Mouse (Mus musculus): ENCODE results near the gene Igf2bp1. TPM values are rescaled to one million over a fixed set of nuclear protein-coding genes. Genes with fewer than 3 reads are reported as not detected.
A peak's percentile ranks its signal among the peaks of the same experiment; 100 is the strongest.

Igf2bp1 gene
- polyA plus RNA-seq, 1 experiment from 2014 or later = 4.3 TPM

DNA sequence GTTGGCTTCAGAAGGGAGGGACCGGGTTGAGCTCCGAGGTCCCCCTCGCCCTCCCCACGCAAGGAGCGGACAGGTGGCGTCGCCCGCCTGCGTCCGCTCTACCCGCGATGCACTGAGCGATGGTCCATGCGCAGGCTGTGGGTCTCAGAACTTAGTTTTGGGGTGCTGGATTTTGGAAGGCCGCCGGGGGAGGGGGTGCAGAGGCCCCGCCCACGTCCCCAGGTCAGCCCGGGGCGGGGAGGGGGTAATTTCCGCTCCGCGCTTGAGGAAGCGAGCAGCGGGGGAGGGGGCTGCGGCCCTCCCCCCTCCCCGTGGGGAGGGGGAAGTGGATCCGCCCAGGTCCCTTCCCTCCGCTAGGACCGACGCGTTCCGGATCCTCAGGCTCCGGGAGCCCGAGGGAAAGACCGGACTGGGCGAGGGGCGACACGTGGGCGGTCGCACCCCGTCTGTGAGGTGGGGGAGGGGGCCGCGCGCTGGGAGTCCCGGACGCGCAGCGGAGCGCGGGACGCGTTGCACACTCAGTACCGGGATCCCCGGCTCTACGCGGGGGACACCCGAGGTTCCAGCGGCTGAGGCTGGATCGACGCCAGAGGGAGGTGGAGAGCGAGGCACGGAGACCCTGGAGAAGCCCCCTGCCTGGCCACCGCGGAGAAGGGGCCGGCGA lies 1.2 kb upstream of the Igf2bp1 start:
- 0 out of 2 replicates have a peak, but pooled peaks cover 4% of the 10 kb centered on the region for H3K4me1 ChIP-seq (replicated peaks; ENCODE audit: control insufficient read depth, insufficient read depth)
- DNase-seq (ENCODE audit: low spot score) = peak; percentile 40
- no peak overlapping the region for H3K27ac ChIP-seq (replicated peaks)
- 0 out of 2 replicates have a peak overlapping the region, but pooled peaks have one; percentile 23 for H3K9ac ChIP-seq (ENCODE audit: low read length)
- ATAC-seq (ENCODE audit: low FRiP score, low TSS enrichment) = 0 out of 2 replicates have a peak, but pooled peaks have one; percentile 18
- under 1% methylated on average over 55 of the region's 67 CpGs for WGBS
- H3K4me2 ChIP-seq (replicated peaks; ENCODE audit: low read depth) = peak overlapping the region; percentile 88
- H3K36me3 ChIP-seq (ENCODE audit: control insufficient read depth, insufficient read depth, low read length) = no peaks in the 10 kb centered on the region
- H3K27me3 ChIP-seq (ENCODE audit: control insufficient read depth, insufficient read depth, low read length) = peaks cover 7% of the 10 kb centered on the region; the same call in 1 of the 2 replicates
- no peaks in the 10 kb centered on the region for H3K9me3 ChIP-seq (ENCODE audit: control insufficient read depth, low read length)
- TF ChIP-seq CTCF (IDR thresholded peaks at IDR 0.05; ENCODE audit: low read depth) (no peak; the same call in 1 of the 2 replicates), EP300 (optimal IDR thresholded peaks at IDR 0.05) (no peak)
- H3K4me3 ChIP-seq (ENCODE audit: low read depth, low read length) = peak overlapping the region; percentile 62

GRCm38 (mm10) chr11:96006367-96006851 lies 669 bp upstream of the Igf2bp1 start:
- Histone ChIP-seq H3K4me2 (replicated peaks; ENCODE audit: low read depth) (peak overlapping the region; percentile 88), H3K4me3 (ENCODE audit: low read depth, low read length) (peak overlapping the region; percentile 62), H3K36me3 (ENCODE audit: control insufficient read depth, insufficient read depth, low read length) (no peaks in the 10 kb centered on the region), H3K27me3 (ENCODE audit: control insufficient read depth, insufficient read depth, low read length) (peaks cover 7% of the 10 kb centered on the region; the same call in 1 of the 2 replicates), H3K4me1 (replicated peaks; ENCODE audit: control insufficient read depth, insufficient read depth) (0 out of 2 replicates have a peak, but pooled peaks cover 4% of the 10 kb centered on the region), H3K9ac (ENCODE audit: low read length) (peak overlapping the region; percentile 31; the same call in 1 of the 2 replicates), H3K27ac (replicated peaks) (no peak overlapping the region), H3K9me3 (ENCODE audit: control insufficient read depth, low read length) (no peaks in the 10 kb centered on the region)
- no peak for ATAC-seq (ENCODE audit: low FRiP score, low TSS enrichment)
- DNase-seq (ENCODE audit: low spot score) = peak; percentile 15
- no peak for TF ChIP-seq EP300 (optimal IDR thresholded peaks at IDR 0.05)
- no peak for TF ChIP-seq CTCF (IDR thresholded peaks at IDR 0.05; ENCODE audit: low read depth)
- WGBS = under 1% methylated on average over 33 of the region's 33 CpGs

GRCm38 (mm10) chr11:96004793-96005402 lies 842 bp downstream of the Igf2bp1 start:
- DNase-seq (ENCODE audit: low spot score) (peak; percentile 64), ATAC-seq (ENCODE audit: low FRiP score, low TSS enrichment) (peak; percentile 53)
- Histone ChIP-seq H3K4me2 (replicated peaks; ENCODE audit: low read depth) (peak overlapping the region; percentile 88), H3K4me1 (replicated peaks; ENCODE audit: control insufficient read depth, insufficient read depth) (0 out of 2 replicates have a peak, but pooled peaks cover 4% of the 10 kb centered on the region), H3K36me3 (ENCODE audit: control insufficient read depth, insufficient read depth, low read length) (no peaks in the 10 kb centered on the region), H3K9me3 (ENCODE audit: control insufficient read depth, low read length) (no peaks in the 10 kb centered on the region), H3K4me3 (ENCODE audit: low read depth, low read length) (peak overlapping the region; percentile 62), H3K27me3 (ENCODE audit: control insufficient read depth, insufficient read depth, low read length) (peaks cover 5% of the 10 kb centered on the region; the same call in 1 of the 2 replicates), H3K27ac (replicated peaks) (peak overlapping the region; percentile 84), H3K9ac (ENCODE audit: low read length) (peak overlapping the region; percentile 81)
- WGBS = under 1% methylated on average over 43 of the region's 57 CpGs
- TF ChIP-seq CTCF (IDR thresholded peaks at IDR 0.05; ENCODE audit: low read depth) (no peak), EP300 (optimal IDR thresholded peaks at IDR 0.05) (no peak)

- peak overlapping the region; percentile 88 for H3K4me2 ChIP-seq (replicated peaks; ENCODE audit: low read depth)
- H3K27me3 ChIP-seq (ENCODE audit: control insufficient read depth, insufficient read depth, low read length) = peaks cover 5% of the 10 kb centered on the region; the same call in 1 of the 2 replicates
- peak overlapping the region; percentile 62 for H3K4me3 ChIP-seq (ENCODE audit: low read depth, low read length)
- H3K27ac ChIP-seq (replicated peaks) = peak overlapping the region; percentile 84
- H3K4me1 ChIP-seq (replicated peaks; ENCODE audit: control insufficient read depth, insufficient read depth) = 0 out of 2 replicates have a peak, but pooled peaks cover 4% of the 10 kb centered on the region
- TF ChIP-seq EP300 (optimal IDR thresholded peaks at IDR 0.05) = no peak
- no peak for TF ChIP-seq CTCF (IDR thresholded peaks at IDR 0.05; ENCODE audit: low read depth)
- WGBS = 9% methylated on average over 21 of the region's 32 CpGs
- no peaks in the 10 kb centered on the region for H3K9me3 ChIP-seq (ENCODE audit: control insufficient read depth, low read length)
- H3K9ac ChIP-seq (ENCODE audit: low read length) = peak overlapping the region; percentile 81
- no peaks in the 10 kb centered on the region for H3K36me3 ChIP-seq (ENCODE audit: control insufficient read depth, insufficient read depth, low read length)
- DNase-seq (ENCODE audit: low spot score) = no peak
- ATAC-seq (ENCODE audit: low FRiP score, low TSS enrichment) = no peak
Observed at GRCm38 (mm10) chr11:96003969-96004792, 1.6 kb downstream of the Igf2bp1 start.

- ATAC-seq (ENCODE audit: low FRiP score, low TSS enrichment) (no peak), DNase-seq (ENCODE audit: low spot score) (no peak)
- 28% methylated on average over 12 of the region's 12 CpGs for WGBS
- H3K4me2 ChIP-seq (replicated peaks; ENCODE audit: low read depth) = peak overlapping the region; percentile 88
- H3K27ac ChIP-seq (replicated peaks) = no peak overlapping the region
- H3K36me3 ChIP-seq (ENCODE audit: control insufficient read depth, insufficient read depth, low read length) = no peaks in the 10 kb centered on the region
- peaks cover 5% of the 10 kb centered on the region; the same call in 1 of the 2 replicates for H3K27me3 ChIP-seq (ENCODE audit: control insufficient read depth, insufficient read depth, low read length)
- H3K9ac ChIP-seq (ENCODE audit: low read length) = no peak overlapping the region
- no peak for TF ChIP-seq EP300 (optimal IDR thresholded peaks at IDR 0.05)
- no peak for TF ChIP-seq CTCF (IDR thresholded peaks at IDR 0.05; ENCODE audit: low read depth)
- 0 out of 2 replicates have a peak, but pooled peaks cover 4% of the 10 kb centered on the region for H3K4me1 ChIP-seq (replicated peaks; ENCODE audit: control insufficient read depth, insufficient read depth)
- no peaks in the 10 kb centered on the region for H3K9me3 ChIP-seq (ENCODE audit: control insufficient read depth, low read length)
- H3K4me3 ChIP-seq (ENCODE audit: low read depth, low read length) = no peak overlapping the region
Observed at GRCm38 (mm10) chr11:96003100-96003900, 2.4 kb downstream of the Igf2bp1 start.
